Mouse (Mus musculus) bone marrow macrophage, adult 2 months (primary cell): ENCODE data around the gene Tmem163.

Experiments
- CTCF ChIP-seq: IDR thresholded peaks from 2 replicates; pipeline ENCODE4 v1.5.1; 2012; ENCODE audit warnings: low read depth, mild to moderate bottlenecking, low read length, moderate library complexity
- POLR2A ChIP-seq: IDR thresholded peaks from 2 replicates; pipeline ENCODE4 v1.6.1; 2012; ENCODE audit warnings: mild to moderate bottlenecking, low read depth, low read length, borderline replicate concordance

DNA sequence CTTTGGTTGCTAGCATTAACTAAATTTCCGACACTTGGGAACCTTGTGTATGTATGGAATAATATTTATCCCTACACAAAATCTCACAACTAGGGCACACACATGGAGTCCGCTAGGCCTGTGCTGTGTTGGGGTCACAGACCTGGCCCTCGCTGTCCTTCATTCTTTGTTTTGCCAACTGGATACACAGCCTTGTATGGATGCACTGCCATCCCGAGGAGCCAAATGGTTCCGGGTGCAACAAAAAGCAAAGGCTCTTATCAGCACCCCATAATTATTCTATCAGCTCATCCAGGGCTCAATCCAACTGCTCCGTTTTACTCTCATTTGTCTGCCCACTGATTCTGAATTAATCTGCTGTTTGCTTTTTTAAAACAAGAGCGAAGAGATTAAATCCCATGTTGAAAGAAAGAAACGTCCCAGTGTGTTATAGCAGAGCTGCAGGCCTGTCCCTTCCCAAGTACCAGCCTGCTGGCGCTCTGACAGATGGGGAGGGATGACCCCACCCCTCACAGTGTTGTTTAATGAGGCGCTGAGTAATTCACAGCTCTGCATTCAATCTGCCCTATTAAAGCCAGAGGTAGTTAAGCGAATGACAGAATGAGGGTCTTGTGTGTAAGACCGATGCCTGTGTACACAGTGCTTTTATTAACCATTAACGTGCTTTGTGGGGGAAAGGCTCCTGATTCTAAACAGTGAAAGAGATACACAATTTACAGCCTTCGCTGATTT is 148.3 kb downstream of the Tmem163 start:
- TF ChIP-seq CTCF (no peak), POLR2A (no peak)
